Mouse (Mus musculus) limb, embryonic 11.5 days (tissue): ENCODE results near the gene Olfr871. TPM values are rescaled to one million over a fixed set of nuclear protein-coding genes. Genes with fewer than 3 reads are reported as not detected.

Source experiments
- polyA plus RNA-seq: library from polyadenylated mRNA; unstranded; fragments of >200 nt; fragmentation: Nextera tagmentation; extraction: Ambion mirVana; gene quantifications from 2 replicates; pipeline ENCODE4 v1.2.1, GENCODE M21; 2014

Olfr871 gene
- polyA plus RNA-seq, 1 experiment from 2014 or later = not detected

Other genes starting within 250 kb of the Olfr871 start
- gene Olfr866, start 184.2 kb upstream of the Olfr871 start, polyA plus RNA-seq = not detected in 2 replicates
- gene Olfr867, start 154.6 kb upstream of the Olfr871 start, polyA plus RNA-seq = not detected in 2 replicates
- not detected in 2 replicates for gene Olfr868, start 113.6 kb upstream of the Olfr871 start, polyA plus RNA-seq
- gene Olfr869, start 83.2 kb upstream of the Olfr871 start, polyA plus RNA-seq = not detected in 2 replicates
- gene Olfr870, start 38.1 kb upstream of the Olfr871 start, polyA plus RNA-seq = not detected in 2 replicates
- gene Olfr872, start 24.9 kb downstream of the Olfr871 start, polyA plus RNA-seq = not detected in 2 replicates
- gene Olfr39, start 70.1 kb downstream of the Olfr871 start, polyA plus RNA-seq = not detected in 2 replicates
- gene Olfr873, start 86.3 kb downstream of the Olfr871 start, polyA plus RNA-seq = not detected in 2 replicates
- gene Olfr18, start 123.9 kb downstream of the Olfr871 start, polyA plus RNA-seq = 0.07 TPM in 1 of 2 replicates, not detected in the other
- 31.9 and 33.2 TPM in 2 replicates for gene Zfp560, start 173.0 kb downstream of the Olfr871 start, polyA plus RNA-seq
- gene Zfp26, start 248.0 kb downstream of the Olfr871 start, polyA plus RNA-seq = 28.8 and 31.9 TPM in 2 replicates